ENCODE assay signal across 12 mouse cellular contexts in the genomic region with DNA sequence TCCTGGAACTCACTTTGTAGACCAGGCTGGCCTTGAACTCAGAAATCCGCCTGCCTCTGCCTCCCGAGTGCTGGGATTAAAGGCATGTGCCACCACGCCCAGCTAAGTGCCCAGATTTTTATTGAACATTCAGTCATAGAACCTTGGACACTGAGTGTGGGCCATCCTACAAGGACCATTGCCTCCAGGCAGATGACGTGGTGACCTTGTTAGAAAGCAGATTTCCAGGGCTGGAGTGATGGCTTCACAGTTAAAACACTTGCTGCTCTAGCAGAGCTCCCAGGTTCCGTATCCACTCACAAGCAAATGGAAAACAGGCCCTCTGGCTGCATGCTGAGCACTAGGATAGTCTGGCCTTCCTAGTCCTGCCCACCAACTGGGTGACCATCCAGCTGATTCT. TPM values are rescaled to one million over a fixed set of nuclear protein-coding genes. Genes with fewer than 3 reads are reported as not detected.
A peak's percentile ranks its signal among the peaks of the same experiment; 100 is the strongest.
DNase-seq lines count a peak whose midpoint lies in the region.
"Had no signal": no experiment of that assay in that cellular context is flagged by ENCODE, and none has a peak within 500 bp of the region (broad histone marks: within the 10 kb centered on the region; RNA-seq: fewer than 3 reads in every experiment).

No protein-coding gene starts in this region.

- DNase-seq in adrenal gland, adult 2 months = peak; percentile 71
- DNase-seq in adrenal gland, postnatal 25 days = no peak
- DNase-seq in adrenal gland, postnatal 10 days = peak; percentile 35
- DNase-seq in adrenal gland, postnatal 4 days (ENCODE audit: low spot score in 2 of 2) = no peak
- DNase-seq in testis, postnatal 14 days (ENCODE audit: low spot score) = no peak
- DNase-seq: B cell, adult 2 months; cerebellum, adult 11-12 months; cerebellum, adult 2 months; cerebellum, adult 9-10 months; cerebellum, postnatal 10 days; cerebellum, postnatal 25 days; forebrain, postnatal 0 days had no signal

RNA-seq across cellular contexts. Expression of a gene that starts 4.7 kb away (rescaled TPM):
- total RNA-seq in adrenal gland, adult 2 months (2021) = 10 to 100 TPM; 52.2 to 85.3 TPM
- 25.2 and 32.6 TPM in 2 replicates for polyA plus RNA-seq in adrenal gland, adult 2 months (2012; rRNA removed)
- 62.8 and 76.6 TPM in 2 replicates for total RNA-seq in adrenal gland, postnatal 25 days (2021)
- total RNA-seq in adrenal gland, postnatal 10 days (2021) = 10 to 100 TPM; 54.0 to 61.7 TPM
- total RNA-seq in adrenal gland, postnatal 4 days (2021) = 10 to 100 TPM; 71.2 to 75.3 TPM

RNA-seq across cellular contexts. Expression of a gene that starts 32.4 kb away (rescaled TPM):
- 1 to 10 TPM; 4.6 to 7.5 TPM for total RNA-seq in adrenal gland, adult 2 months (2021)
- 0.85 and 0.93 TPM in 2 replicates for polyA plus RNA-seq in adrenal gland, adult 2 months (2012; rRNA removed)
- total RNA-seq in adrenal gland, postnatal 25 days (2021) = 9.4 and 10.4 TPM in 2 replicates
- total RNA-seq in adrenal gland, postnatal 10 days (2021) = 10 to 100 TPM in 1 of 2 experiments, 1 to 10 TPM in 1; 7.4 to 10.1 TPM
- 10 to 100 TPM; 13.5 to 15.3 TPM for total RNA-seq in adrenal gland, postnatal 4 days (2021)

RNA-seq across cellular contexts. Expression of a gene that starts 39.2 kb away (rescaled TPM):
- 100 to 1,000 TPM; 111 to 162 TPM for total RNA-seq in adrenal gland, adult 2 months (2021)
- polyA plus RNA-seq in adrenal gland, adult 2 months (2012; rRNA removed) = 1,038 and 1,224 TPM in 2 replicates
- total RNA-seq in adrenal gland, postnatal 25 days (2021) = 99.1 and 107 TPM in 2 replicates
- total RNA-seq in adrenal gland, postnatal 10 days (2021) = 10 to 100 TPM; 90.1 to 93.8 TPM
- total RNA-seq in adrenal gland, postnatal 4 days (2021) = 10 to 100 TPM; 72.9 to 80.0 TPM

Comparison
In these comparisons a context has a peak if more than half of its experiments do, and no peak if none do; other contexts are left out.
1. DNase-seq: peak in adrenal gland, adult 2 months (single experiment) and adrenal gland, postnatal 10 days (single experiment); none in adrenal gland, postnatal 25 days (single experiment), adrenal gland, postnatal 4 days (0 of 2) and testis, postnatal 14 days (single experiment).